Mouse (Mus musculus) urinary bladder, postnatal 10 days (tissue): Measurements from ENCODE around the gene Abhd5.
"Not testable (repeated sequence)": the region's sequence is repeated elsewhere in the genome, so short reads cannot be mapped to it uniquely, and the experiment has no call there.

Experiments
- DNase-seq: peaks from one replicate; pipeline ENCODE4 v3.0.0; 2022; ENCODE audit warnings: low spot score

The Abhd5 gene

GRCm38 (mm10) chr9:122351303-122352024, at the start of gene Abhd5:
Gene Abhd5 (plus strand): TSS chr9:122351608.
- peak; percentile 93 for DNase-seq

DNA sequence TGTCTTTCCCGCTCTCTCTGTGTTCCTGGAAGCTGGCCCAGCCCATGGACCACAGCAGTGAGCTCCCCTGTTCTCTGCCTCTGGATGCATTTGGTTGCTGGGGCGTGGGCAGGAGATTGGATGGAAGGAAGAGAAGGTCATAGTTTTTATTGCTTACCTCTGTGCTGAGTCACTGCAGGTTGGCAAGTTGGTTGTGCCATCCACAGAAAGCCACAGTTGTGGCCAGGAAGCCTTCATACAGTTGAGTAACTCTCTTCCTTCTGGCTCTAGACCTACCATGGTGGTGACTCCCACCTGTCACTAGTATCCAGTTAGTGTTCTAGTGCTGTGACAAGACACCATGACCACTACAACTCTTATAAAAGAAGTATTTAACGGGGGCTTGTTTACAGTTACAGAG, 46.1 kb upstream of the Abhd5 start:
- no peak for DNase-seq

- no peak for DNase-seq
These were observed 42.1 kb upstream of the Abhd5 start for GRCm38 (mm10) chr9:122309013-122309980.

DNA sequence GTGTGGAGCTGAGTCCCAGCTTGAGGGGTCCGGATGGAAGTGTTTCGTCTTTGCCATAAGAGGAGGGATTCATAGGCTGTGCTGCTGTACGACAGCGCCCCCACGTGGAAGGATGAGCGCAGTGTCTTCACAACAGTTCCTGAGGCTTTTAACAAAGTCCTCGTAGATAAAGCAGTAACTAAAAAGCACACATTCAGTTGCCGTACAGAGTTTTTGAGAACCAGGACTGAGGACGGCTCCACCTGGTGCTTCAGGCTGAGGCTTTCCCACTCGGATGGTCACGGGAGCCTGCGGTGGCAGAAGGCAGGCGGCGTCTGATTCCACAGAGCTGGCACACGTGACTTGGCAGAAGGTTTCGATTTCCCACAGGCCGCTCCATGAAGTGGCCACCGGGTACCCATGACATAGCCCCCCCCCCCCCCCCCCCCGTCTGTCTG, 40.8 kb upstream of the Abhd5 start:
- DNase-seq, result peak; percentile 40

- no peak for DNase-seq
These were observed 40.2 kb upstream of the Abhd5 start for GRCm38 (mm10) chr9:122311051-122311760.

DNA sequence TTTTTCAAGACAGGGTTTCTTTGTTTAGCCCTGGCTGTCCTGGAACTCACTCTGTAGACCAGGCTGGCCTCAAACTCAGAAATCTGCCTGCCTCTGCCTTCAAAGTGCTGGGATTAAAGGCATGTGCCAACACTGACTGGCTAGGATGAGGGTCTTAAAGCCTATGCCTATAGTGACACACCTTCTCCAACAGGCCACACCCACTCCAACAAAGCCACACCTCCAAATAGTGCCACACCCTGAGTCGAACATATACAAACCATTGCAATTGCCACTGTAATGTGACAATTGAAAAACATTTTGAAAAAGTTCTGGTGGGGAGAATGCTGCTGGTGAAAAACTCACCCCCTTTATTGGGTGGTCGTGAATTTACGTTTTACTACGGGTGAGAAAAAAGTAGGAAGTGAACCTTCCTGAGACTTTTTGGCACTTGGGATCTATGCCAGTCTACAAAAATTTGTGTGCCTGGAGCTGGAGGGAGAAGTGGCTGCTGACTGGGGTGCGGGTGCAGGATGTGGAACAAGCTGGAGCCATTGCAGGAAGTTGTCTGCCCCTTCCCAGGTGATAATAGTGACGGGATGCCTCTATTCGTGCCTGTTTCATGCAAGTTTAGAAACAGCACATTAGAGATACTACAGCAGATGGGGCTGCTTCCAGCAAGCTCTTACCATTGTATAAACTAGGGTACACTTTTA, 39.0 kb upstream of the Abhd5 start:
- no peak for DNase-seq

DNA sequence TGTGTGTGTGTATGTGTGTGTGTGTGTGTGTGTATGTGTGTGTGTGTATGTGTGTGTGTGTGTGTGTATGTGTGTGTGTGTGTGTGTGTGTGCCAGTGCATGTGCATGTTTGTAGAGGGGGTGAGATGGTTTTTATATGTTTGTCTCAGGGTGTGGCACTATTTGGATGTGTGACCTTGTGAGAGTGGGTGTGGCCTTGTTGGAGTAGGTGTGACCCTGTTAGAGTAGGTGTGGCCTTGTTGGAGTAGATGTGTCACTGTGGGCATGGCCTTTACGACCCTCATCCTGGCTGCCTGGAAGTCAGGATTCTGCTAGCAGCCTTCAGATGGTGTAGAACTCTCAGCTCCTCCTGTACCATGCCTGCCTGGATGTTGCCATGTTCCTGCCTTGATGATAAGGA, 38.3 kb upstream of the Abhd5 start:
- not testable (repeated sequence) for DNase-seq

DNA sequence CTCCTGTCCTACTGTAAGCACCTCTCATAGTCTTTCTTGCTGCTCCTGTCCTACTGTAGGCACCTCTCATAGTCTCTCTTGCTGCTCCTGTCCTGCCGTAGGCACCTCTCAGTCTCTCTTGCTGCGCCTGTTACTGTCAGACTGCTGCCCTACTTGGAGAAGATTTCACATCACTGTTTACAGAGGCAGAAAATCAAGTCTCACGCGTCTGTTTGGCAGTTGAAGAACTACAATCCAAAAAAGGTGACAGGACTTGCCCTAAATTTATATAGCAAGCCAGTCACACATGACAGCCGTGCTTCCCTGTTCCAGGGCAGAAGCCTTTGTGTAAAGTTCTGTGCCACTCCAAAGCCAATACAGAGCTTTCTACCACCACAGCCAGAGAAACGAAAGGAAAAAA, 37.0 kb upstream of the Abhd5 start:
- no peak for DNase-seq

GRCm38 (mm10) chr9:122314942-122315341, 36.5 kb upstream of the Abhd5 start:
- no peak for DNase-seq

GRCm38 (mm10) chr9:122315501-122315900, 35.9 kb upstream of the Abhd5 start:
- no peak for DNase-seq

DNA sequence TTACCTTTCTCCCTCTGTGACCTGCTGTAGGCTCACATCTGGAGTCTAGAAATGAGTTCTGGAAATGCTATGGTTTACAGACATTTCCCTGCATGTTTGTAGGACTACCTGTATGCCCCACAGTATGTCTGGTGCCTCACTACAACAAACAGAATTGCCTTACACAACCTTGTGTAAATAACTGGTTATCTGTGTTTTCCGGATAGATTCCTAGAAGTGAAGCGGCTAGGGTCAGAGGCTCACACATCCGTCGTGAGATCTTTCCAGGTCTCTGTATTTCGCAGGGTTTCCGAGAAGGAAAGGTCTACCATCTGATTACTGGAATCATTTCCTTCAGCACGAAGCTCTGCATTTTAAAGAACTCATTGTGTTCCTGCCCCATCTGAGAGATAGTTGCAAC, 34.8 kb upstream of the Abhd5 start:
- DNase-seq, result no peak

- no peak for DNase-seq
These were observed 30.8 kb upstream of the Abhd5 start for GRCm38 (mm10) chr9:122320626-122321025.

DNA sequence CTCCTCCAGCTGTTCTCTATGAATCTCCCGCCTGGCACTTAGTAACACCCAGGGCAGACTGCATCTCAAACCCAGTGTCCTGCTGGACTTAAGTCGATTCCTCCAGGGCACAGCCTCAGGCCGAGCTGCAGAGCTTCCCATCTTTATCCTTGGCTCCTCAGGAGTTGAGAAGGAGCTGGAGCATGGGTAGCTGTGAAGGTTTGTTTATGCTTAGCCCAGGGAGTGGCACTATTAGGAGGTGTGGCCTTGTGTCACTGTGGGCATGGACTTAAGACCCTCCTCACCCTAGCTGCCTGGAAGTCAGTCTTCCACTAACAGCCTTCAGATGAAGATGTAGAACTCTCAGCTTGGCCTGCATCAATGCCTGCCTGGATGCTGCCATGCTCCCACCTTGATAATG, 29.1 kb upstream of the Abhd5 start:
- no peak for DNase-seq

DNA sequence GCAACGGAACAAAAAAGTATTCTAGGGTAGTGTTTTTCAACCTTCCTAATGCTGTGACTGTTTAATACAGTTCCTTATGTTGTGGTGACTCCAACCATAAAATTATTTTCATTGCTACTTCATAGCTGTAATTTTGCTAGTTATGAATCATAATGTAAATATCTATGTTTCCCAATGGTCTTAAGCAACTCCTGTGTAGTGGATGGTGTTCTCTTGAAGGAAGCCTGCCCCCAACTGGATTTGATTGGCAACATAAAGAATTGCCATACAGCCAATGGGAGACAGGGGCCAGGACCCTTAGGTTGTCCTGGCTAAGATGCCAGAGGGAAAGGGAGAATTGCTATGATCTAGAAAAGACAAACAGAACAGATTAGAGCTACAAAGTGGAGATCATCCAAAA, 25.4 kb upstream of the Abhd5 start:
- no peak for DNase-seq

- no peak for DNase-seq
These were observed 23.2 kb upstream of the Abhd5 start for GRCm38 (mm10) chr9:122328199-122328598.

DNA sequence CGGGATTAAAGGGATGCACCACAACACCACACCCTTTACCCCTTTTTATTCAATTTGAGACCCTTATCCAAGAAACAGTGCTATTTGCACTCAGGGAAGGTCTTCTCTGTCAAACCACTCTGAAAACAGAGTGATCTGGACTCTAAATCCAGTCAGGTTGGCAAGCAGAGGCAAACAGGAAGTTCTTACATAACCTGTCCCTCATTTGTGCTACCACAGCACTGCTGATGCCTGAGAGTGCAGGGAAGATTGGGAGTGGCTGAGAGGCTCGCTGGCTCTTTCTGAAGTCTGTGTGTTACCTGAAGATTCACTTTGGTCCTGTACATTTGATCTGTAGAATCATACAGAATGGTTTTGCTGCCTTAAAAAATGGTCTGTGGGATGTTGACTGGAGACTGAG, 14.7 kb upstream of the Abhd5 start:
- no peak for DNase-seq

DNA sequence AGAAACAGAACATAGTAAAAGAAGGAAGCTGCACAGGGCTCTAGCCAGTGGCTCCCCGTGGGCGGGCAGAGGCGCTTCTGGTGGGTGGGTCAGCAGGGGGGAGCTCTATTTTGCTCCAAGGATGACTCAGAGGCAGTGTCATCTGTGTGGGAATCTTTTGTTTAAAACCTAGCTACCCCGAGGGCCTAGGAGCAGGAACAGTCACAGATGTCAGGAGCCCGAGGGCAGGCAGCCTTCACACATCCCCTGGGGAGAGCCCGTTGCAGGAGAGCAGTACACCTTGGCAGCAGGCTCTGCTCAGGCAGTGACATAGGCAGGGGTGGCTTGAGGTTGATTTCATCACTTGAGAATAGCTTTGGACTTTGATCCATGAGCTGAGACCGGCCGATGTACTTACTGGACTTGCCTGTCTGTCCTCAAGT, 13.9 kb upstream of the Abhd5 start:
- no peak for DNase-seq

DNA sequence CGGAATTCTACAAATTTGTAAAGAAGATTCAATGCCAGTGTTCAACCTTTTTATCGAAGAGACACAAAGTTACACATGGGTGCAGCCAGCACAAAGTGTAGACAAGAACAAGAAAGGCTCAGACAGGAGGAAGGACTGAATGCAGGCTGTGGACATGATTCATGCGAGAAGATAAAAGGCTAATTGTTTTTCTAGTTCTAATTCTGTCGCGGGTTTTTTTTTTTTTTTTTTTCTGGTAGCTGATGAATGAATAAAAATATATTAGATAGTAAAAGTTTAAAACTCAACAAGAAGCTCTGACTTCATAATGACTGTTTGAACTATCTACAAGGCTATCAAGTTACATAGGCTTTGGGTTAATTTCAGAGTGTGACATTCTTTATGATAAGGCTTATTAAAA, 11.4 kb upstream of the Abhd5 start:
- no peak for DNase-seq

GRCm38 (mm10) chr9:122343399-122343798, 8.0 kb upstream of the Abhd5 start:
- no peak for DNase-seq

GRCm38 (mm10) chr9:122344560-122344959, 6.8 kb upstream of the Abhd5 start:
- DNase-seq, result no peak

DNA sequence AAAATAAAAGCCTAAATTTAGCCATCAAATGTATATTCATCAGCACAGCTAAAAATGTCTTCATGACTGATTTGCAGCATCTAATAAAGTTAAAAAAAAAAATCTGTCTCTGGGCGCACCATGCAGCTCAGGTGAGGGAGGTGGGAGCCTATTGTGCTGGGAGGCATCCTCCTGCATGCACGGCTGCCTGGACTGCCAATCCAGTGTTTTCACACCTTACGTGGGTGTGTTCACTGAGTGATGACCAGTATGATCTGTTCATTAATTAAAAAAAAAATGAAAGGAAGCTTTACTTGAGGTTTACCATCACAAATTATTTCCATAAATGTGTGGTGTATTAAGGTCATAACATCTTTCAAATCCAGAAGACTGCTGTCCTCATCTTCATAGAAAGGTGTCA, 6.1 kb upstream of the Abhd5 start:
- no peak for DNase-seq

- DNase-seq, result no peak
These were observed 5.3 kb upstream of the Abhd5 start for GRCm38 (mm10) chr9:122346059-122346458.
